Mouse (Mus musculus): ENCODE data around the gene Srl.

- TF ChIP-seq POLR2A (IDR thresholded peaks at IDR 0.05; ENCODE audit: low read depth, low read length) (no peak), CTCF (conservative IDR thresholded peaks at IDR 0.05; ENCODE audit: insufficient read depth, insufficient read length, low read depth, low read length) (no peak)
These were observed 28.8 kb downstream of the Srl start for GRCm38 (mm10) chr16:4512661-4513438.
